Mouse (Mus musculus) kidney, postnatal 25 days (tissue): ENCODE measurements around the gene Slc17a8.
"Not testable (repeated sequence)": the region's sequence is repeated elsewhere in the genome, so short reads cannot be mapped to it uniquely, and the experiment has no call there.

Source experiments
- DNase-seq, 2 experiments: peaks; one replicate each; pipeline ENCODE4 v3.0.0; 2021; ENCODE audit warnings: mixed read lengths in 2 of 2

Gene Slc17a8

GRCm38 (mm10) chr10:89589877-89590276 lies 31.2 kb downstream of the Slc17a8 start:
- no peak for DNase-seq

GRCm38 (mm10) chr10:89588708-89589107 lies 32.3 kb downstream of the Slc17a8 start:
- no peak for DNase-seq

GRCm38 (mm10) chr10:89584709-89585108 lies 36.3 kb downstream of the Slc17a8 start:
- DNase-seq: no peak

GRCm38 (mm10) chr10:89578801-89579200 lies 42.3 kb downstream of the Slc17a8 start:
- no peak for DNase-seq

GRCm38 (mm10) chr10:89577666-89578065 lies 43.4 kb downstream of the Slc17a8 start:
- DNase-seq: no peak

GRCm38 (mm10) chr10:89573421-89573820 lies 47.6 kb downstream of the Slc17a8 start:
- no peak for DNase-seq

- no peak for DNase-seq
Observed at GRCm38 (mm10) chr10:89572946-89573345, 48.1 kb downstream of the Slc17a8 start.

GRCm38 (mm10) chr10:89567391-89567790 lies 53.7 kb downstream of the Slc17a8 start:
- no peak for DNase-seq

- DNase-seq: no peak
Observed at GRCm38 (mm10) chr10:89565301-89566022, 55.6 kb downstream of the Slc17a8 start.

GRCm38 (mm10) chr10:89562113-89562512 lies 58.9 kb downstream of the Slc17a8 start:
- no peak for DNase-seq

GRCm38 (mm10) chr10:89559351-89559750 lies 61.7 kb downstream of the Slc17a8 start:
- no peak for DNase-seq

GRCm38 (mm10) chr10:89554885-89555284 lies 66.2 kb downstream of the Slc17a8 start:
- DNase-seq: not testable (repeated sequence)

GRCm38 (mm10) chr10:89553855-89554254 lies 67.2 kb downstream of the Slc17a8 start:
- DNase-seq: not testable (repeated sequence)

GRCm38 (mm10) chr10:89553015-89553414 lies 68.0 kb downstream of the Slc17a8 start:
- no peak for DNase-seq

GRCm38 (mm10) chr10:89551657-89552056 lies 69.4 kb downstream of the Slc17a8 start:
- DNase-seq: no peak

GRCm38 (mm10) chr10:89548028-89548427 lies 73.0 kb downstream of the Slc17a8 start:
- DNase-seq: no peak

GRCm38 (mm10) chr10:89546989-89547388 lies 74.1 kb downstream of the Slc17a8 start:
- no peak for DNase-seq

- DNase-seq: no peak
Observed at GRCm38 (mm10) chr10:89543867-89544266, 77.2 kb downstream of the Slc17a8 start.

GRCm38 (mm10) chr10:89542321-89542720 lies 78.7 kb downstream of the Slc17a8 start:
- DNase-seq: peak in 1 of 2 experiments; percentile 46

GRCm38 (mm10) chr10:89532929-89533727 lies 87.9 kb downstream of the Slc17a8 start, which contains the start of gene Nr1h4:
Nr1h4 (minus strand) TSS chr10:89533585.
- peak; percentile 87 to 91 for DNase-seq

GRCm38 (mm10) chr10:89532451-89532850 lies 88.6 kb downstream of the Slc17a8 start:
- DNase-seq: no peak

GRCm38 (mm10) chr10:89531976-89532375 lies 89.1 kb downstream of the Slc17a8 start:
- peak in 1 of 2 experiments; percentile 45 for DNase-seq

- DNase-seq: peak in 1 of 2 experiments; percentile 29
Observed at GRCm38 (mm10) chr10:89531194-89531634, 89.8 kb downstream of the Slc17a8 start.

GRCm38 (mm10) chr10:89527054-89527453 lies 94.0 kb downstream of the Slc17a8 start:
- DNase-seq: no peak
